Mouse (Mus musculus) forebrain, embryonic 13.5 days (tissue): ENCODE results near the gene Zfx. TPM values are rescaled to one million over a fixed set of nuclear protein-coding genes. Genes with fewer than 3 reads are reported as not detected.
A peak's percentile ranks its signal among the peaks of the same experiment; 100 is the strongest.

ENCODE experiments used
- ATAC-seq: fragments of 200-750 bp; cut with Nextera tagmentation; 2 replicates; pipeline ENCODE4 v1.8.0; 2017
- H3K27ac ChIP-seq: fragments of 300-500 bp; sonication (generic); 2 replicates; pipeline ENCODE4 v1.5.1; 2015; ENCODE audit warnings: inconsistent platforms, mild to moderate bottlenecking, moderate library complexity
- H3K27me3 ChIP-seq: fragments of 300-500 bp; sonication (generic); 2 replicates; pipeline ENCODE4 v1.6.1; 2015; ENCODE audit warnings: mild to moderate bottlenecking, inconsistent platforms
- H3K36me3 ChIP-seq: fragments of 300-500 bp; sonication (generic); 2 replicates; pipeline ENCODE4 v1.6.1; 2015; ENCODE audit warnings: mild to moderate bottlenecking, inconsistent platforms; ENCODE audit not compliant: poor library complexity, severe bottlenecking
- H3K4me1 ChIP-seq: fragments of 300-500 bp; sonication (generic); 2 replicates; pipeline ENCODE4 v1.6.1; 2015; ENCODE audit warnings: inconsistent platforms
- H3K4me2 ChIP-seq: fragments of 300-500 bp; sonication (generic); 2 replicates; pipeline ENCODE4 v1.6.1; 2015; ENCODE audit warnings: inconsistent platforms, mild to moderate bottlenecking, moderate library complexity
- H3K4me3 ChIP-seq: fragments of 300-500 bp; sonication (generic); 2 replicates; pipeline ENCODE4 v1.5.1; 2015; ENCODE audit warnings: mild to moderate bottlenecking, inconsistent platforms
- H3K9ac ChIP-seq: fragments of 300-500 bp; sonication (generic); 2 replicates; pipeline ENCODE4 v1.6.1; 2015; ENCODE audit warnings: mild to moderate bottlenecking, inconsistent platforms
- H3K9me3 ChIP-seq: fragments of 300-500 bp; sonication (generic); replicated peaks from 2 replicates; pipeline ENCODE4 v1.6.1; 2016; ENCODE audit warnings: inconsistent platforms
- WGBS: fragments of 180-500 bp; shearing (Covaris S2); methylation state at CpG from one replicate; pipeline ENCODE4 v1.1.7; 2015; 5-methylcytosine and 5-hydroxymethylcytosine counted together
- polyA plus RNA-seq: library from polyadenylated mRNA; unstranded; fragments of >200 nt; fragmentation: Nextera tagmentation; extraction: Ambion mirVana; gene quantifications from 2 replicates; pipeline ENCODE4 v1.2.1, GENCODE M21; 2015

Gene Zfx
- 30.1 and 32.4 TPM in 2 replicates for polyA plus RNA-seq

- peak within 1 kb of the TSS; percentile 57 for H3K4me3 ChIP-seq
- peak within 1 kb of the TSS; percentile 88 for H3K9ac ChIP-seq
- peaks cover 10% of the 10 kb centered on the region for H3K4me1 ChIP-seq
- peak; percentile 88 for ATAC-seq
- peaks cover 26% of the 10 kb centered on the region for H3K27me3 ChIP-seq
- 12% methylated on average over 19 of the region's 82 CpGs for WGBS
- peak within 1 kb of the TSS; percentile 73 for H3K4me2 ChIP-seq
- peak within 1 kb of the TSS; percentile 99 for H3K27ac ChIP-seq
- no peaks in the 10 kb centered on the region for H3K9me3 ChIP-seq
- no peaks in the 10 kb centered on the region for H3K36me3 ChIP-seq
Measured at GRCm38 (mm10) chrX:94123059-94123839, at the start of gene Zfx. Zfx (minus strand) TSS chrX:94123702.

- Histone ChIP-seq H3K4me2 (no peak overlapping the region), H3K9ac (no peak overlapping the region), H3K9me3 (no peaks in the 10 kb centered on the region), H3K27me3 (peaks cover 59% of the 10 kb centered on the region), H3K4me1 (no peaks in the 10 kb centered on the region), H3K4me3 (no peak overlapping the region), H3K27ac (no peak overlapping the region), H3K36me3 (no peaks in the 10 kb centered on the region)
- ATAC-seq: no peak
- WGBS: 84% methylated on average over 6 of the region's 6 CpGs
Measured at GRCm38 (mm10) chrX:94169348-94169747, 45.8 kb upstream of the Zfx start.

- Histone ChIP-seq H3K27ac (no peak overlapping the region), H3K36me3 (no peaks in the 10 kb centered on the region), H3K4me2 (no peak overlapping the region), H3K27me3 (peaks cover 55% of the 10 kb centered on the region), H3K4me3 (no peak overlapping the region), H3K9me3 (no peaks in the 10 kb centered on the region), H3K4me1 (no peaks in the 10 kb centered on the region), H3K9ac (no peak overlapping the region)
- ATAC-seq: no peak
- WGBS: 25% methylated on average over 11 of the region's 11 CpGs
Measured at GRCm38 (mm10) chrX:94152251-94152830, 28.8 kb upstream of the Zfx start.

GRCm38 (mm10) chrX:94150471-94150870 is 27.0 kb upstream of the Zfx start:
- Histone ChIP-seq H3K27me3 (peaks cover 62% of the 10 kb centered on the region), H3K36me3 (no peaks in the 10 kb centered on the region), H3K27ac (no peak overlapping the region), H3K9ac (no peak overlapping the region), H3K4me1 (no peaks in the 10 kb centered on the region), H3K4me3 (no peak overlapping the region), H3K4me2 (no peak overlapping the region), H3K9me3 (no peaks in the 10 kb centered on the region)
- WGBS: 77% methylated on average over 16 of the region's 19 CpGs
- no peak for ATAC-seq

GRCm38 (mm10) chrX:94142004-94142771 is 18.7 kb upstream of the Zfx start:
- peaks cover 68% of the 10 kb centered on the region for H3K27me3 ChIP-seq
- 79% methylated on average over 7 of the region's 7 CpGs for WGBS

GRCm38 (mm10) chrX:94140080-94140479 is 16.6 kb upstream of the Zfx start:
- Histone ChIP-seq H3K27ac (no peak overlapping the region), H3K36me3 (no peaks in the 10 kb centered on the region), H3K4me2 (no peak overlapping the region), H3K4me1 (no peaks in the 10 kb centered on the region), H3K27me3 (peaks cover 63% of the 10 kb centered on the region), H3K9ac (no peak overlapping the region), H3K4me3 (no peak overlapping the region), H3K9me3 (no peaks in the 10 kb centered on the region)
- no peak for ATAC-seq
- WGBS: 96% methylated on average over 1 of the region's 1 CpGs

More at GRCm38 (mm10) chrX:94142004-94142771, 18.7 kb upstream of the Zfx start:
- Histone ChIP-seq H3K4me1 (no peaks in the 10 kb centered on the region), H3K36me3 (no peaks in the 10 kb centered on the region), H3K4me2 (no peak overlapping the region), H3K4me3 (no peak overlapping the region), H3K9ac (no peak overlapping the region), H3K9me3 (no peaks in the 10 kb centered on the region), H3K27ac (no peak overlapping the region)
- ATAC-seq: no peak

GRCm38 (mm10) chrX:94138256-94138655 is 14.8 kb upstream of the Zfx start:
- Histone ChIP-seq H3K4me1 (no peaks in the 10 kb centered on the region), H3K27ac (no peak overlapping the region), H3K36me3 (no peaks in the 10 kb centered on the region), H3K27me3 (peaks cover 62% of the 10 kb centered on the region), H3K9me3 (no peaks in the 10 kb centered on the region), H3K4me3 (no peak overlapping the region), H3K4me2 (no peak overlapping the region), H3K9ac (no peak overlapping the region)
- WGBS: 91% methylated on average over 1 of the region's 1 CpGs
- ATAC-seq: no peak

GRCm38 (mm10) chrX:94135084-94135483 is 11.6 kb upstream of the Zfx start:
- H3K4me3 ChIP-seq: no peak overlapping the region
- no peak overlapping the region for H3K4me2 ChIP-seq
- H3K27me3 ChIP-seq: peaks cover 70% of the 10 kb centered on the region
- no peak overlapping the region for H3K9ac ChIP-seq
- H3K27ac ChIP-seq: no peak overlapping the region
- H3K4me1 ChIP-seq: no peaks in the 10 kb centered on the region
- no peak for ATAC-seq
- no peaks in the 10 kb centered on the region for H3K36me3 ChIP-seq
- no peaks in the 10 kb centered on the region for H3K9me3 ChIP-seq
- whole genome bisulfite sequencing: 68% methylated on average over 4 of the region's 4 CpGs

- Histone ChIP-seq H3K36me3 (no peaks in the 10 kb centered on the region), H3K4me2 (no peak overlapping the region), H3K4me3 (no peak overlapping the region), H3K9me3 (no peaks in the 10 kb centered on the region), H3K27me3 (peaks cover 60% of the 10 kb centered on the region), H3K9ac (no peak overlapping the region), H3K4me1 (no peaks in the 10 kb centered on the region), H3K27ac (no peak overlapping the region)
- 37% methylated on average over 3 of the region's 3 CpGs for WGBS
- ATAC-seq: no peak
Measured at GRCm38 (mm10) chrX:94133551-94133950, 10.0 kb upstream of the Zfx start.

DNA sequence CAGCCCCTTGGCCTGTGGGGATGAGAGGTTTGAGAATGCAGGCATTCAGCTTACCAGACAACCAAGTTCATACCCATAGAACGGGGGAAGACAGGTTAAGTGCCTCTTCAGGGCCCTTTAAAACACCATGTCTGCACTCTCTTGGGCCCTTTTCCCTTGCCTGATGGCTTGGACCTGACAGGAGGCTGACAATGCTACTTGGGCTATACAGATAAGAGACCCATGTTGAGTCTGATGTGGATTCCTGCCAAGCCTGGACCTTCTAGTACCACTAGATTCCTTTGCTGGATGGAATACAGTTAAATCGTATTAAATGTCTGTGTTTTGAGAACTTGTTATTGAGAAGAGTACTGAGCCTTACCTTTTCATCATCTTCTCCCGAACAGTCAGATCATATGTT is 8.7 kb upstream of the Zfx start:
- Histone ChIP-seq H3K36me3 (no peaks in the 10 kb centered on the region), H3K9ac (no peak overlapping the region), H3K27ac (no peak overlapping the region), H3K4me2 (no peak overlapping the region), H3K27me3 (peaks cover 60% of the 10 kb centered on the region), H3K4me3 (no peak overlapping the region), H3K4me1 (no peaks in the 10 kb centered on the region), H3K9me3 (no peaks in the 10 kb centered on the region)
- WGBS: 79% methylated on average over 3 of the region's 3 CpGs
- no peak for ATAC-seq

DNA sequence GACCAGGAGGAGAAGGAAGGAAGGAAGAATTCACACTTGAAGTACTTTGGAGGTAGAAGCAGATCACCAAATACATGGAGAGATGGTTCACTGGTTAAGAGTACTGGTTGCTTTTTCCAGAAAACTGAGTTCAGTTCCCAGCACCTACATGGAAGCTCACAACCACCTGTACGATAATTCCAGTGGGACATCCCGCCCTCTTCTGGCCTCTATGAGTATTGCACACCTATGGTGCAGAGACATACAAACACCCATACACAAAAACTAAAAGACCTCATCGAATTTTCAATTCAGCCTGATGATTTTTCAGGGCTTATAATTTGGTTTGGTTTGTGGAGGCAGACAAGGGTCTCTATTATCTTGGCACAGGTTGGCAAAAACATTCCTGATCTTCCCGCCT is 6.2 kb upstream of the Zfx start:
- WGBS: 75% methylated on average over 4 of the region's 4 CpGs
- Histone ChIP-seq H3K27me3 (peaks cover 58% of the 10 kb centered on the region), H3K27ac (no peak overlapping the region)

DNA sequence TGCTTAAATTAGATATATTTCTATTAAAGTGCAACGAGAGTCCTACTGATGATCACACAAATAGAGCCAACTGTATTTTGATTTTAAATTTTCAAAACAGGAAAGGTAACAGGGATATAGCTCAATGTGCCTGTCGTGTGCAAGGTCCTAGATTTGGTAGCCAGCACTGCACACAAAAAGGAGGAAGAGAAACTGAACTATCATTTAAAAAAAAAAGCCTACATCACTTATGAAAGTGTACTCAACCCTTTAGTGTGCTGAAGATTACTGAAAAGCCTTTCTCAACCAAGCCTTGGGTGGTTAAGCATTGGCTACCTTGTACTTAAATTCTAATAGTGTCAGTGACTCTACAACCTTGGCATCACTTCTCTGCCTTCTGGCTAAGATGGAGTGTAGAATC is 2.4 kb upstream of the Zfx start:
- Histone ChIP-seq H3K4me1 (peaks cover 4% of the 10 kb centered on the region; the same call in 1 of the 2 replicates), H3K36me3 (no peaks in the 10 kb centered on the region), H3K4me3 (no peak overlapping the region), H3K4me2 (no peak overlapping the region), H3K27me3 (peaks cover 36% of the 10 kb centered on the region), H3K9me3 (no peaks in the 10 kb centered on the region), H3K27ac (no peak overlapping the region), H3K9ac (no peak overlapping the region)
- ATAC-seq: no peak
- WGBS: 78% methylated on average over 2 of the region's 2 CpGs

More for the DNA sequence above, 6.2 kb upstream of the Zfx start:
- H3K9me3 ChIP-seq: no peaks in the 10 kb centered on the region
- no peaks in the 10 kb centered on the region for H3K36me3 ChIP-seq
- ATAC-seq: no peak
- no peaks in the 10 kb centered on the region for H3K4me1 ChIP-seq
- H3K9ac ChIP-seq: no peak overlapping the region
- no peak overlapping the region for H3K4me3 ChIP-seq
- no peak overlapping the region for H3K4me2 ChIP-seq
